Mouse (Mus musculus) spleen, adult 18-20 months (tissue): ENCODE measurements at regions not wholly inside any gene's neighbourhood (a gene's known extent, or its start where the extent isn't known, plus 50 kb on each side); places are given as distances from the start of the nearest gene placed in this dataset.
A peak's percentile ranks its signal among the peaks of the same experiment; 100 is the strongest.

Experiments used
- DNase-seq, 2 experiments: peaks; one replicate each; pipeline ENCODE4 v3.0.0; 2022; ENCODE audit warnings: mixed read lengths in 2 of 2

- no peak for DNase-seq
These were observed 106.0 kb downstream of the Rpl14 start for GRCm38 (mm10) chr9:120677216-120677615.

- no peak for DNase-seq
These were observed 108.7 kb downstream of the Rpl14 start for GRCm38 (mm10) chr9:120679822-120680426.

GRCm38 (mm10) chr9:120681404-120681803, 110.2 kb downstream of the Rpl14 start:
- no peak for DNase-seq

- DNase-seq = no peak
These were observed 114.7 kb downstream of the Rpl14 start for GRCm38 (mm10) chr9:120685961-120686360.

- DNase-seq = no peak
These were observed 117.8 kb downstream of the Rpl14 start for GRCm38 (mm10) chr9:120689025-120689424.

GRCm38 (mm10) chr9:120690510-120690909, 119.3 kb downstream of the Rpl14 start:
- no peak for DNase-seq

- DNase-seq = peak; percentile 13 to 39
These were observed 120.0 kb downstream of the Rpl14 start for GRCm38 (mm10) chr9:120690961-120691941.

GRCm38 (mm10) chr9:120691971-120692401, 120.7 kb downstream of the Rpl14 start:
- DNase-seq = no peak

- no peak for DNase-seq
These were observed 123.2 kb downstream of the Rpl14 start for GRCm38 (mm10) chr9:120694457-120694856.

- DNase-seq = no peak
These were observed 124.7 kb downstream of the Rpl14 start for GRCm38 (mm10) chr9:120695966-120696365.

GRCm38 (mm10) chr9:120697749-120698148, 126.5 kb downstream of the Rpl14 start:
- no peak for DNase-seq

GRCm38 (mm10) chr9:120699781-120700180, 128.5 kb downstream of the Rpl14 start:
- no peak for DNase-seq

- DNase-seq = no peak
These were observed 131.6 kb downstream of the Rpl14 start for GRCm38 (mm10) chr9:120702836-120703235.

- DNase-seq = no peak
These were observed 132.2 kb downstream of the Rpl14 start for GRCm38 (mm10) chr9:120703291-120703930.

- no peak for DNase-seq
These were observed 135.4 kb downstream of the Rpl14 start for GRCm38 (mm10) chr9:120706562-120707198.

- DNase-seq = no peak
These were observed 137.3 kb downstream of the Rpl14 start for GRCm38 (mm10) chr9:120708507-120708906.

GRCm38 (mm10) chr9:120709146-120709655, 138.0 kb downstream of the Rpl14 start:
- DNase-seq = no peak

- DNase-seq = no peak
These were observed 141.7 kb downstream of the Rpl14 start for GRCm38 (mm10) chr9:120712987-120713386.

GRCm38 (mm10) chr9:120715665-120716121, 144.4 kb downstream of the Rpl14 start:
- DNase-seq = no peak

GRCm38 (mm10) chr9:120718812-120719211, 147.6 kb downstream of the Rpl14 start:
- no peak for DNase-seq

- no peak for DNase-seq
These were observed 150.3 kb downstream of the Rpl14 start for GRCm38 (mm10) chr9:120721451-120722123.

- no peak for DNase-seq
These were observed 151.8 kb downstream of the Rpl14 start for GRCm38 (mm10) chr9:120723026-120723425.
